Mouse (Mus musculus): Measurements from ENCODE around the gene Rbl1. TPM values are rescaled to one million over a fixed set of nuclear protein-coding genes. Genes with fewer than 3 reads are reported as not detected.

Gene Rbl1
- polyA plus RNA-seq, 1 experiment from 2014 or later: 15.6 TPM

DNA sequence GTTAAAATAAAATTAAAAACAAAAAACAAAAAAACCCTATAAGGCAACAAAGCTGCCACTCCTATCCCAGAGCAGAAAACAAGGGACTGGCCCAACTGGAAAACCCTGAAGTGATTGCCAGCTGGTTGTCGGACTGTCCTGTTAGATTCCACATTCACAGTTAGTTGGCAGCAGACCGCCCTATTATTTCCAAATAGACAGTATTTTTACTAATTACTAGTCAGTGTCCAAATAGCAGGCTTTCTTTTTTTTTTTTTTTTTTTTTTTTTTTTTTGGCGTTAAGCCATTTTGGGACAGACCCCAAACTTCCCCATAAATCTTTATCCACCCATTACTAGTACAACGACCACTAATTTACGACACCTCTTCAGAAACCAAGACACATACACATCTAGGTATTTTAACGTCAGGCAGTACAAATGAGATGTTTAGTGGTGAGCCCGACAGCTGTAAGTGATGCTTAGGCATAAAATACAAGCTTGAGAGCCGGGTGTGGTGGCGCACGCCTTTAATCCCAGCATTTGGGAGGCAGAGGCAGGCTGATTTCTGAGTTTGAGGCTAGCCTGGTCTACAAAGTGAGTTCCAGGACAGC is 68.7 kb downstream of the Rbl1 start:
- H3K27me3 ChIP-seq (ENCODE audit: insufficient read depth, low read length): no peaks in the 10 kb centered on the region
- no peaks in the 10 kb centered on the region for H3K36me3 ChIP-seq (ENCODE audit: insufficient read depth, low read length)
- peak overlapping the region; percentile 79 for H3K4me2 ChIP-seq (ENCODE audit: low read length)
- H3K27ac ChIP-seq: peak overlapping the region; percentile 72
- ATAC-seq (replicated peaks; ENCODE audit: low FRiP score, low read depth) (no peak), DNase-seq (ENCODE audit: low spot score) (peak; percentile 25)
- WGBS: 73% methylated on average over 10 of the region's 10 CpGs
- H3K9ac ChIP-seq (ENCODE audit: low read depth, low read length): peak overlapping the region; percentile 74; the same call in 1 of the 2 replicates
- H3K4me1 ChIP-seq (replicated peaks; ENCODE audit: insufficient read depth, low read length): no peaks in the 10 kb centered on the region
- H3K9me3 ChIP-seq (replicated peaks; ENCODE audit: low read length): no peaks in the 10 kb centered on the region
- no peak for TF ChIP-seq CTCF (IDR thresholded peaks at IDR 0.05; ENCODE audit: low read depth)
- peak overlapping the region; percentile 75 for H3K4me3 ChIP-seq (replicated peaks; ENCODE audit: low read depth, low read length)

DNA sequence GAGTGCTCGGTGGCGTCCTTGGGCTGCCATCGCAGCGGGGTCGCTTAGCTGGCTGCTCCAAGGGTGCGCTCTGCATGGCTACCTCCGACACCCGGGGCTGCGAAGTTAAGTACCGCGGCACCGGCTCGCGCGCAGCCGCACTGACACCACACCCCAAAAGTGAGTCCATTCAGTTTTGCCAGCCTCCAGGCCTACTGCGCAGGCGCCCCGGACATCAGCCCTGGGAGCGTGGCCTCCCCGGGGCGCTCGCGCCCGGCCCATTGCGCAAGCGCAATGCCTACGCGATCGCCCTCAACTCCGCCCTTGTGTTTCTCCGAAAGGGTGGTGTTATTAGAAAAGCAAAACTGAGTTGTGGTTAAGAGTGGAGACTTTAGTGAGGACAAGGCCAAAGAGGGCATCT is 69.3 kb downstream of the Rbl1 start, which contains the start of gene Samhd1:
Gene Samhd1 (minus strand): TSS at position 252 of the 400 bp plus-strand sequence.
- Histone ChIP-seq H3K9me3 (replicated peaks; ENCODE audit: low read length) (no peaks in the 10 kb centered on the region), H3K4me3 (replicated peaks; ENCODE audit: low read depth, low read length) (peak within 1 kb of the TSS; percentile 75), H3K4me2 (ENCODE audit: low read length) (peak within 1 kb of the TSS; percentile 79), H3K9ac (ENCODE audit: low read depth, low read length) (peak within 1 kb of the TSS; percentile 74), H3K36me3 (ENCODE audit: insufficient read depth, low read length) (no peaks in the 10 kb centered on the region), H3K27me3 (ENCODE audit: insufficient read depth, low read length) (no peaks in the 10 kb centered on the region), H3K27ac (peak within 1 kb of the TSS; percentile 72), H3K4me1 (replicated peaks; ENCODE audit: insufficient read depth, low read length) (no peaks in the 10 kb centered on the region)
- WGBS: under 1% methylated on average over 32 of the region's 32 CpGs
- DNase-seq (ENCODE audit: low spot score): peak; percentile 96
- ATAC-seq (replicated peaks; ENCODE audit: low FRiP score, low read depth): peak; percentile 89
- TF ChIP-seq CTCF (IDR thresholded peaks at IDR 0.05; ENCODE audit: low read depth): peak; percentile 17

DNA sequence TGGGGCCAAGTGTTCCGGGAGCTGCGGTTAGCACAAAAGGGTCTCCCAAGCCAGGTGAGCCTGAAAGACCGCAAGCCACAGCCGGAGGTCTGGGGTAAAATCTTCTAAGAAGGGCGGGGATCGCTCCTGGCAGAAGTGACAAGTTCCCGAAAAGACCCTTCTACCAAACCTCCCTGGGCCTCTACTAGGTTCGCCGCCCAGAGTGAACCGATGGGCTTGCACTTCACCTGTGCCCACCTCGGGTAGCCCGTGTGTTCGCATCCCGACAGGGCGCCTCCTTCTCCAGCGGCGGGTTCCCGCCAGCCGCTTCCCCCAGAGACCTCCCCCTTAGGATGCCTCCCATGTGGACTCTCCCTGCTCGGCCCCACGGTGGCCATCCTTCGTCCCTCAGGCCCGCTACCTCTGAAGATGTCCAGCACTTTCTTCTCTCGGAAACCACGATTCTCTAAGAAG is 69.8 kb downstream of the Rbl1 start:
- WGBS: 0% methylated on average over 25 of the region's 25 CpGs
- Histone ChIP-seq H3K27ac (peak overlapping the region; percentile 72), H3K4me1 (replicated peaks; ENCODE audit: insufficient read depth, low read length) (no peaks in the 10 kb centered on the region), H3K27me3 (ENCODE audit: insufficient read depth, low read length) (no peaks in the 10 kb centered on the region), H3K9me3 (replicated peaks; ENCODE audit: low read length) (no peaks in the 10 kb centered on the region), H3K4me3 (replicated peaks; ENCODE audit: low read depth, low read length) (peak overlapping the region; percentile 75), H3K9ac (ENCODE audit: low read depth, low read length) (peak overlapping the region; percentile 74), H3K36me3 (ENCODE audit: insufficient read depth, low read length) (no peaks in the 10 kb centered on the region), H3K4me2 (ENCODE audit: low read length) (peak overlapping the region; percentile 79)
- no peak; the same call in 1 of the 2 replicates for ATAC-seq (replicated peaks; ENCODE audit: low FRiP score, low read depth)
- no peak for DNase-seq (ENCODE audit: low spot score)
- TF ChIP-seq CTCF (IDR thresholded peaks at IDR 0.05; ENCODE audit: low read depth): no peak

DNA sequence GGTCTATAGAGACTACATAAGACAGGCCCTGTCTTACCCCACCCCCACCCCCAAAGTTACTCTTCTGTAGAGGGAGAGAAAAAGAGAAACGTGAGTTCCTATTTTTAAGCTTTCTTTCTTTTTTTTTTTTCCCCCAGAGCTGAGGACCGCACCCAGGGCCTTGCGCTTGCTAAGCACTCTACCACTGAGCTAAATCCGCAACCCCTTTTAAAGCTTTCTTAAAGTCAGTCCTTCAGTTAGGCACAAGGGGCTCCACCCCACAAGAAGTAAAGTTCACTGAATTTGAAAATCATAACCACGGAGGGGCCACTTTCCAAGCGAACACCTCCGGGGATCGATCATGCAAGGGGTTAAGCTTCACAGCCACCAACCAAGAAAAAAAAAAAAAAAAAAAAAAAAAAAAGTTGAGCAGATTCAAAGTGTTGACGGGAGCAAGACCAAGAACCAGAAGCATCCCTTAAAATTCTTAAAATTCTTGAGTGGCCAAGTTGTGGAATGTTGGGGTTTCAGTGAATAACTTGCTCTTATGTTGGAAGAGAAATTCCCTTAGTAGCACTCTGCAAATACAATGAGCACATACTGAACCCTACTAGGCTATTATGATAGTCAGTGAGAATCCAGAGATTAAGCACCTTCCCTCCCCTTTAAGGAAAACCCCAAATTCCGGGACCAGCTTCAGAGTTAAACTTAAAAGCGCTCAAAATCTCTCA is 70.4 kb downstream of the Rbl1 start:
- H3K27ac ChIP-seq: 0 out of 2 replicates have a peak overlapping the region, but pooled peaks have one; percentile 72
- no peaks in the 10 kb centered on the region for H3K9me3 ChIP-seq (replicated peaks; ENCODE audit: low read length)
- ATAC-seq (replicated peaks; ENCODE audit: low FRiP score, low read depth): no peak
- peak; percentile 58 for DNase-seq (ENCODE audit: low spot score)
- no peaks in the 10 kb centered on the region for H3K36me3 ChIP-seq (ENCODE audit: insufficient read depth, low read length)
- H3K4me2 ChIP-seq (ENCODE audit: low read length): peak overlapping the region; percentile 79
- H3K4me3 ChIP-seq (replicated peaks; ENCODE audit: low read depth, low read length): peak overlapping the region; percentile 75
- WGBS: 22% methylated on average over 11 of the region's 11 CpGs
- peak overlapping the region; percentile 74 for H3K9ac ChIP-seq (ENCODE audit: low read depth, low read length)
- H3K27me3 ChIP-seq (ENCODE audit: insufficient read depth, low read length): no peaks in the 10 kb centered on the region
- H3K4me1 ChIP-seq (replicated peaks; ENCODE audit: insufficient read depth, low read length): no peaks in the 10 kb centered on the region
- no peak for TF ChIP-seq CTCF (IDR thresholded peaks at IDR 0.05; ENCODE audit: low read depth)

DNA sequence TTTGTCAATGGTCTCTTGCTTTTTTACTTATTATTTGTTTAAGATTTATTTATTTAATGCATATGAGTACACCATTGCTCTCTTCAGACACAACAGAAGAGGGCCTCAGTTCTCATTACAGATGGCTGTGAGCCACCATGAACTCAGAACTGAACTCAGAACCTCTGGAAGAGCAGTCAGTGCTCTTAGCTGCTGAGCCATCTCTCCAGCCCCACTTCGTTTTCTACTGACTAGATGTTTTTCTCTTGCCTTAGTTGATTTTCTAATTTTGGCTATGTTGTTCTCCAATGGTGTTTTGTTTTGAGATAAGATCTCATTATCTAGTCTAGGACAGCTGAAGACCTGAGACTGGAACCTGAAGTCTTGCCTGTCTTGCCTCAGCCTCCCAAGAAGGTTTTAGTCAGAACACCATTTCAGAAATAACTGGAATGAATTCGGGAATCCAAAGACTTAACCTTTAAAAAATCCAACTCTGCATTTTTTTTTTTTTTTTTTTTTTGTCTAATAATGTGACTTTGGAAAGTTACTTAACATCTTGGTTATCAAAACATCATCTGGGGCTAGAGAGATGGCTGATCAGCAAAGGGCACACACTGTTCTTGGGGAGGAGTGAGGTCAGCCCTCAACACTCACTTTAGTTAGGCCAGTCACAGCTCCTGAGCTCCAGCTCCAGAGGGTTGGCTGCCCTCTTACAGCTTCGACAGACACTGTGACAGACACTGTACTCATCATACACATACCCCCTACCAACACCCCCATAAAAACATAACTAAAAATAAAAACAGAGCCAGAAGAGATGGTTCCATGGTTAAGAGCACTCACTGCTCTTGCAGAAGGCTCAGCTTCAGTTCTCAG is 71.4 kb downstream of the Rbl1 start:
- ATAC-seq (replicated peaks; ENCODE audit: low FRiP score, low read depth) (no peak), DNase-seq (ENCODE audit: low spot score) (no peak)
- no peak overlapping the region for H3K4me3 ChIP-seq (replicated peaks; ENCODE audit: low read depth, low read length)
- H3K4me2 ChIP-seq (ENCODE audit: low read length): no peak overlapping the region
- no peaks in the 10 kb centered on the region for H3K4me1 ChIP-seq (replicated peaks; ENCODE audit: insufficient read depth, low read length)
- no peak for TF ChIP-seq CTCF (IDR thresholded peaks at IDR 0.05; ENCODE audit: low read depth)
- no peaks in the 10 kb centered on the region for H3K9me3 ChIP-seq (replicated peaks; ENCODE audit: low read length)
- H3K27me3 ChIP-seq (ENCODE audit: insufficient read depth, low read length): no peaks in the 10 kb centered on the region
- WGBS: 80% methylated on average over 3 of the region's 3 CpGs
- no peak overlapping the region for H3K27ac ChIP-seq
- no peak overlapping the region for H3K9ac ChIP-seq (ENCODE audit: low read depth, low read length)
- H3K36me3 ChIP-seq (ENCODE audit: insufficient read depth, low read length): no peaks in the 10 kb centered on the region

DNA sequence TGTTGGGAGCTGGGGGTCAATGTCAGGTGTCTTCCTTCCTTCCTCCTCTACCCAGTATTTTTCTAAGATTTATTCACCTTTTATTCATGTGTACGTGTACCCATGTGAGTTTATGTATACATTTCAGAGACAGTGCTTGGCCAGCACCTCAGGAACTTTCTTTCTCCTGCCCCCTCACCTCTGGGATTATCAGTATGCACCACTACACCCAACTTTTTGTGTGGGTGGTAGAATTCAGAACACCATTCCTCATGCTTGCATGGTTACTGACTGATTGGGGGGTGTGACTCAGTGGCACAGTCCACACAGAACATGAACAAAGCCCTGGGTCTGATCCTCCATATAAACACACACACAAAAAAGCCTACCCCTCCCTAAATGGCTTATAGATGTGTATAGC is 72.2 kb downstream of the Rbl1 start:
- H3K4me1 ChIP-seq (replicated peaks; ENCODE audit: insufficient read depth, low read length): no peaks in the 10 kb centered on the region
- H3K9me3 ChIP-seq (replicated peaks; ENCODE audit: low read length): no peaks in the 10 kb centered on the region
- DNase-seq (ENCODE audit: low spot score) (no peak), ATAC-seq (replicated peaks; ENCODE audit: low FRiP score, low read depth) (no peak)
- H3K4me3 ChIP-seq (replicated peaks; ENCODE audit: low read depth, low read length): no peak overlapping the region
- 67% methylated on average over 1 of the region's 1 CpGs for WGBS
- TF ChIP-seq CTCF (IDR thresholded peaks at IDR 0.05; ENCODE audit: low read depth): no peak
- H3K36me3 ChIP-seq (ENCODE audit: insufficient read depth, low read length): no peaks in the 10 kb centered on the region
- H3K27me3 ChIP-seq (ENCODE audit: insufficient read depth, low read length): no peaks in the 10 kb centered on the region
- no peak overlapping the region for H3K9ac ChIP-seq (ENCODE audit: low read depth, low read length)
- H3K27ac ChIP-seq: no peak overlapping the region
- no peak overlapping the region for H3K4me2 ChIP-seq (ENCODE audit: low read length)
